Mouse (Mus musculus) CH12.LX (cell line): Measurements from ENCODE around the gene Cd8a. TPM values are rescaled to one million over a fixed set of nuclear protein-coding genes. Genes with fewer than 3 reads are reported as not detected.

Experiments
- DNase-seq: peaks from one replicate; pipeline ENCODE4 v3.0.0-alpha.2; 2013; ENCODE audit errors: extremely low read depth
- H3K27ac ChIP-seq: 2 replicates; pipeline ENCODE4 v1.5.1; 2012; ENCODE audit warnings: low read depth, mild to moderate bottlenecking, control low read depth, moderate library complexity; ENCODE audit not compliant: insufficient read depth
- H3K27me3 ChIP-seq: replicated peaks from 2 replicates; pipeline ENCODE3; 2012; ENCODE audit warnings: inconsistent platforms
- H3K36me3 ChIP-seq, 2 experiments: replicated peaks in 1 of 2; 2 replicates each; pipeline versions ENCODE3 to v1.6.1; 2012; ENCODE audit warnings: inconsistent platforms in 1 of 2, low read length in 1 of 2, mild to moderate bottlenecking in 1 of 2, mixed read lengths in 1 of 2, moderate library complexity in 1 of 2; ENCODE audit not compliant: control insufficient read depth in 1 of 2, insufficient read depth in 1 of 2
- H3K4me1 ChIP-seq, 2 experiments: 2 replicates each; pipeline ENCODE4 v1.6.1; 2012; ENCODE audit warnings: inconsistent platforms in 1 of 2, moderate library complexity in 1 of 2; ENCODE audit not compliant: insufficient read depth in 2 of 2, control insufficient read depth in 1 of 2
- H3K4me2 ChIP-seq: 2 replicates; pipeline ENCODE4 v1.6.1; 2012; ENCODE audit warnings: low read depth, mild to moderate bottlenecking, control low read depth; ENCODE audit not compliant: poor library complexity, insufficient read depth, severe bottlenecking
- H3K4me3 ChIP-seq, 3 experiments: fragments of 150-350 bp in 1 of 3; sonication (generic) in 1 of 3; replicated peaks in 1 of 3; 2 replicates each; pipeline versions ENCODE3 to v1.5.1; 2011 to 2012; ENCODE audit warnings: low read depth in 2 of 3, low read length in 2 of 3, mild to moderate bottlenecking in 2 of 3, moderate library complexity in 2 of 3, control low read depth in 1 of 3, improper control_type of control experiment in 1 of 3, inconsistent platforms in 1 of 3, mixed read lengths in 1 of 3; ENCODE audit not compliant: poor library complexity in 1 of 3
- H3K79me2 ChIP-seq: replicated peaks from 2 replicates; pipeline ENCODE4 v1.6.1; 2012; ENCODE audit warnings: mild to moderate bottlenecking, moderate library complexity; ENCODE audit not compliant: control insufficient read depth, poor library complexity, insufficient read depth, severe bottlenecking; ENCODE audit errors: extremely low read depth
- H3K9ac ChIP-seq: 2 replicates; pipeline ENCODE4 v1.6.1; 2012; ENCODE audit warnings: low read depth, mild to moderate bottlenecking, control low read depth, moderate library complexity; ENCODE audit not compliant: insufficient read depth
- H3K9me3 ChIP-seq: replicated peaks from 2 replicates; pipeline ENCODE3; 2012; ENCODE audit warnings: low read length, inconsistent platforms, mixed read lengths
- BHLHE40 ChIP-seq: IDR thresholded peaks from 2 replicates; pipeline ENCODE4 v1.6.1; 2011; ENCODE audit warnings: mild to moderate bottlenecking, low read depth, low read length, improper control_type of control experiment
- CHD2 ChIP-seq: IDR thresholded peaks from 2 replicates; pipeline ENCODE4 v1.6.1; 2011; ENCODE audit warnings: low read length, improper control_type of control experiment
- E2F4 ChIP-seq: IDR thresholded peaks from 2 replicates; pipeline ENCODE4 v1.6.1; 2011; ENCODE audit warnings: low read depth, low read length, improper control_type of control experiment; ENCODE audit not compliant: insufficient replicate concordance
- ELF1 ChIP-seq: IDR thresholded peaks from 2 replicates; pipeline ENCODE4 v1.6.1; 2014; ENCODE audit warnings: low read depth, mild to moderate bottlenecking, inconsistent platforms, low read length, improper control_type of control experiment
- EP300 ChIP-seq: IDR thresholded peaks from 2 replicates; pipeline ENCODE4 v1.6.1; 2011; ENCODE audit warnings: low read length, improper control_type of control experiment
- HCFC1 ChIP-seq: IDR thresholded peaks from 2 replicates; pipeline ENCODE4 v1.6.1; 2012; ENCODE audit warnings: low read depth, mild to moderate bottlenecking, inconsistent platforms, low read length, improper control_type of control experiment
- KAT2A ChIP-seq: IDR thresholded peaks from 2 replicates; pipeline ENCODE4 v1.6.1; 2012; ENCODE audit warnings: low read length, improper control_type of control experiment, inconsistent platforms; ENCODE audit not compliant: insufficient replicate concordance
- MAZ ChIP-seq: IDR thresholded peaks from 2 replicates; pipeline ENCODE4 v1.6.1; 2012; ENCODE audit warnings: low read depth, mild to moderate bottlenecking, inconsistent platforms, low read length, improper control_type of control experiment, moderate library complexity
- NRF1 ChIP-seq: IDR thresholded peaks from 2 replicates; pipeline ENCODE4 v1.6.1; 2014; ENCODE audit warnings: low read depth, mild to moderate bottlenecking, inconsistent platforms, low read length, improper control_type of control experiment, moderate library complexity
- PAX5 ChIP-seq: IDR thresholded peaks from 2 replicates; pipeline ENCODE4 v1.6.1; 2012; ENCODE audit warnings: low read length, inconsistent platforms, mixed read lengths
- POLR2A ChIP-seq: IDR thresholded peaks from 2 replicates; pipeline ENCODE4 v1.6.1; 2011; ENCODE audit warnings: low read depth, mild to moderate bottlenecking, improper control_type of control experiment, low read length
- SIN3A ChIP-seq: IDR thresholded peaks from 2 replicates; pipeline ENCODE4 v1.6.1; 2012; ENCODE audit warnings: low read length, improper control_type of control experiment, inconsistent platforms
- SMC3 ChIP-seq: IDR thresholded peaks from 2 replicates; pipeline ENCODE4 v1.6.1; 2011; ENCODE audit warnings: low read depth, low read length, improper control_type of control experiment
- UBTF ChIP-seq: IDR thresholded peaks from 2 replicates; pipeline ENCODE4 v1.6.1; 2012; ENCODE audit warnings: low read depth, mild to moderate bottlenecking, inconsistent platforms, low read length, improper control_type of control experiment, moderate library complexity
- ZC3H11A ChIP-seq: IDR thresholded peaks from 2 replicates; pipeline ENCODE4 v1.6.1; 2012; ENCODE audit warnings: low read depth, mild to moderate bottlenecking, inconsistent platforms, low read length, improper control_type of control experiment
- ZMIZ1 ChIP-seq: IDR thresholded peaks from 2 replicates; pipeline ENCODE4 v1.6.1; 2012; ENCODE audit warnings: low read depth, mild to moderate bottlenecking, inconsistent platforms, low read length, improper control_type of control experiment
- ZNF384 ChIP-seq: IDR thresholded peaks from 2 replicates; pipeline ENCODE4 v1.6.1; 2012; ENCODE audit warnings: low read depth, low read length, improper control_type of control experiment, inconsistent platforms
- dilution Hi-C: fragments of 300-500 bp; cut with MboI; formaldehyde crosslinking; loops from 2 replicates; pipeline ENCODE4 v1.14.3; 2020; ENCODE audit warnings: low sequenced_read_pairs; ENCODE audit not compliant: extremely low pct_unique_long_range_greater_than_20kb, extremely low pct_ligation_motif_present
- in situ Hi-C: fragments of 300-500 bp; cut with MboI; formaldehyde crosslinking; loops from 3 replicates; pipeline ENCODE4 v1.14.3; 2019; ENCODE audit warnings: low sequenced_read_pairs, low pct_ligation_motif_present, low pct_unique_long_range_greater_than_20kb, mixed read lengths
- polyA plus RNA-seq: library from polyadenylated mRNA; unstranded; fragments of >175 nt; gene quantifications from 2 replicates; pipeline ENCODE4 v1.2.1, GENCODE M21; 2012; ENCODE audit warnings: low read depth; ENCODE audit not compliant: insufficient read length
- total RNA-seq, 2 experiments: library from RNA; depleted of rRNA; stranded (reverse); fragments of 300-350 nt in 1 of 2; fragments of >200 nt in 1 of 2; gene quantifications; 2 replicates each; pipeline ENCODE4 v1.2.3; 2012 to 2014

Gene Cd8a
- total and polyA plus RNA-seq, 3 experiments, result 0.13 to 0.49 TPM; not detected in 1

- dilution Hi-C loops, result no loop called here
- H3K4me2 ChIP-seq, result no peak overlapping the region
- peaks cover 4 to 17% of the 10 kb centered on the region in 2 experiments for H3K4me1 ChIP-seq
- no peak overlapping the region for H3K27ac ChIP-seq
- TF ChIP-seq MAZ, result no peak
- TF ChIP-seq ZNF384, result no peak
- no peak for TF ChIP-seq SMC3
- no peak for TF ChIP-seq EP300
- TF ChIP-seq ELF1, result no peak
- TF ChIP-seq UBTF, result no peak
- TF ChIP-seq NRF1, result no peak
- no peak for TF ChIP-seq HCFC1
- TF ChIP-seq CHD2, result no peak
- TF ChIP-seq E2F4, result no peak
- TF ChIP-seq POLR2A, result no peak
- TF ChIP-seq SIN3A, result no peak
- no peak for TF ChIP-seq ZMIZ1
- no peak for TF ChIP-seq BHLHE40
- no peak for TF ChIP-seq PAX5
- TF ChIP-seq KAT2A, result no peak
- no peak for DNase-seq
- H3K79me2 ChIP-seq, result no peaks in the 10 kb centered on the region
- in situ Hi-C loops, result no loop called here
- no peaks in the 10 kb centered on the region for H3K27me3 ChIP-seq
- H3K9ac ChIP-seq, result no peak overlapping the region
- no peak overlapping the region for H3K4me3 ChIP-seq
- no peaks in the 10 kb centered on the region for H3K36me3 ChIP-seq
- no peaks in the 10 kb centered on the region for H3K9me3 ChIP-seq
Measured at GRCm38 (mm10) chr6:71374311-71374829, 1.1 kb downstream of the Cd8a start.

- Histone ChIP-seq H3K79me2 (no peaks in the 10 kb centered on the region), H3K4me3 (no peak overlapping the region), H3K9ac (no peak overlapping the region), H3K4me2 (no peak overlapping the region), H3K4me1 (peaks cover 4 to 17% of the 10 kb centered on the region in 2 experiments), H3K9me3 (no peaks in the 10 kb centered on the region), H3K36me3 (no peaks in the 10 kb centered on the region), H3K27ac (no peak overlapping the region), H3K27me3 (no peaks in the 10 kb centered on the region)
- TF ChIP-seq ELF1, result no peak
- TF ChIP-seq ZC3H11A, result no peak
- dilution Hi-C loops, result no loop called here
- in situ Hi-C loops, result no loop called here
- DNase-seq, result no peak
Measured at GRCm38 (mm10) chr6:71374921-71375320, 1.7 kb downstream of the Cd8a start.
